Mouse (Mus musculus) gastrocnemius, adult 2 months (tissue): ENCODE measurements at regions not wholly inside any gene's neighbourhood (a gene's known extent, or its start where the extent isn't known, plus 50 kb on each side); places are given as distances from the start of the nearest gene placed in this dataset.

Experiments used
- DNase-seq: peaks from one replicate; pipeline ENCODE4 v3.0.0; 2022
- H3K27ac ChIP-seq: fragments of 200-600 bp; 2 replicates; pipeline ENCODE4 v1.8.1; 2022; ENCODE audit warnings: mild to moderate bottlenecking
- H3K4me3 ChIP-seq: fragments of 200-600 bp; 2 replicates; pipeline ENCODE4 v1.8.1; 2022; ENCODE audit warnings: mild to moderate bottlenecking, moderate library complexity
- CTCF ChIP-seq: fragments of 200-600 bp; IDR thresholded peaks from 2 replicates; pipeline ENCODE4 v1.8.1; 2022; ENCODE audit warnings: antibody characterized with exemption, mild to moderate bottlenecking, moderate library complexity
- intact Hi-C: fragments of 180-260 bp; cut with DNase I; formaldehyde crosslinking; loops from one replicate; pipeline ENCODE4 v1.15.1; 2025

DNA sequence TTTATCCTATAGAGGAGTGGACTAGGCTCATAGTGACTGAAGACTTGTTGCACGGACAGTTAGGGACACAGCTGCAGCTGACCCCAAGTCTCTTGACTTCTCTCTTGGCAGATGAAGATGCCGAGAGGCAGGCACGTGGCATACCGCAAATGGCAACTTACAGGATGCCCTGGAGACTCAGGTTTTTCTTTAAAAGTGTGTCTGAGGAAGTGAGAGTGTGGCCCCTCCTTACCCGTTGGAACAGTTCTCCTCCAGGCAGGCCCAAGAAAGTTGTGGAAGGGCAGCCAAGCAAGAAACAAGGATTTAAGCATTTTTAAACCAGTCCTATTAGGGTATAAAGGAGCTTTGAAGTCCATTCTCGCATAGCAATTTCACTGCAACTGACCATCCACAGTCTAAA lies 180.5 kb downstream of the Bcl11a start:
- Histone ChIP-seq H3K4me3 (no peak overlapping the region), H3K27ac (no peak overlapping the region)
- TF ChIP-seq CTCF: no peak
- DNase-seq: no peak
- intact Hi-C loops: no loop called here

DNA sequence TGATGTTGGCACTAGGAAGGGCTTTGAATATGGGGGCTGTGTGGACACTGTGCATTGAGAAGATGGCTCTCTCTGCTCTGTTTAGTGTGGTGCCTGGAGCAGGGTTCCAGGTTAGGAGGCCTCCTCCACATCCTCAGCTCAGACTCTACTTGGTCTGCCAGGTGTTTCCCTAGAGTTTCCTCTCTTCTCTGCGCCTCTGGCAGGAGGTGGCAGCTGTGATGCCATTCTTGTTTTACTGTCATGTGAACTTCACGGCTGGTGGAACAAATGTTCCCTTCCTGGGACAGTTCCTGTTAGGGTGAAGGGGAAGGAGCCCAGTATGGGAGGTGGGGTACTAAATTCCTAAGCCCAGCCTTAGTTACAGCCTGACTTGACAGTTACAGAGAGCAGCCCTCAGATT lies 181.8 kb downstream of the Bcl11a start:
- no peak for DNase-seq
- TF ChIP-seq CTCF: no peak
- Histone ChIP-seq H3K4me3 (no peak overlapping the region), H3K27ac (no peak overlapping the region)
- intact Hi-C loops: no loop called here

DNA sequence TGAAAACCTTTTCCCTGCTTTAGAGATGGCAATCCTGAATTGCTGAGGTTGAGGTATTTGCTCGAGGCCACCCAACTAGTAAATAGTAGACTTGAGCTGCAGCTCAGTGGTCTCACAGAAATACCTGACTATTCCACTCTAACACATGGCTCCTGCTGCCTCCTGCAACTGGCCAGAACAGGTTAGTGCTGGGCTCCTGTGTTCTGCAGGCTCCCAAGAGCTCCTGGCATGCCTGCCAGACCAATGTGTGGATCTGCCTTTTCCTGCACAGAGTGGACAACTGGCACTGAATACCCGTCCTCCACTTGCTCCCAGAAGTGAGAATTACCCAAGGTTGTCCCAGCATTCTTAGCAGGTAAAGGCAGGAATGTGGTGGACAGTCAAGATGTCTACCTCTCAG lies 191.2 kb downstream of the Bcl11a start:
- Histone ChIP-seq H3K27ac (no peak overlapping the region), H3K4me3 (no peak overlapping the region)
- no peak for TF ChIP-seq CTCF
- intact Hi-C loops: no loop called here
- no peak for DNase-seq

DNA sequence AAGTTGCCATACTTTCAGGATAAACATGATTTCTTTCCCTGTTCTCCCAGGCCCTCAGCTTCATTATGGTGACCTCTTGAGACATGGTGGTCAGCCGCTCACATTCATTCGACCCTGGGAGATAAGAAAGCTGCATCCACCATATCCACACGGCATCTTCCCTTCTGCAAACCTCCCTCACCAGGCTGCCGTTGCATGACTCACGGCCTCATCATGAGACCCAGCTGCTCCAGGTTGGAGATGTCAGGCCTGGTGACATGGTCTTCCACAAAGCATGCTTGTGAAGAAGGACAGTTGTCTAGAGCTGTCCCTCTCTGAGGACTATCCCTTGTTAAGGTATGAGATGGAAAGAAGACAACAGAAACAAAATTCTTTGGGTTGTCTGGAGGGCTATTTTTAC lies 203.8 kb downstream of the Bcl11a start:
- intact Hi-C loops: no loop called here
- no peak for TF ChIP-seq CTCF

DNA sequence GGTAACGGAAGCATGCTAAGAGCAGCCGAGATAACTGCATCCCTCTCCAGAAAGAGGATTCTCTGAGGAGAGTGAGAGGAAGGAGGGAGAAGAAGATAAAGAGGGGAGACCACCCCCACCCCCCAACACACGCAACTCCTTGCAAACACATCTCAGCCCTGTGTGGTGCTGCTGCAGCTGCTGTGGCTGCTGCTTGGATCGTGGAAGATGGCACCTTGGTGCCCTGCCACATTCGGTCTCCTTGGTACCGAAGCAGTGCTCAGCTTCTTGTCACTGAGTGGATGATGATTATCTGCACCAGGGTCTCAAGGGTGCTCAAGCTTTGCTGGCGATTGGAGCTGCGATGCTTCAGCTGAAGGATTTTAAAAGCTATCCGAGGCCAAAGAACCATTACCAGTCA lies 204.7 kb downstream of the Bcl11a start:
- Histone ChIP-seq H3K4me3 (no peak overlapping the region), H3K27ac (no peak overlapping the region)
- no peak for TF ChIP-seq CTCF
- intact Hi-C loops: no loop called here
- no peak for DNase-seq

More for the DNA sequence above, 203.8 kb downstream of the Bcl11a start:
- Histone ChIP-seq H3K4me3 (no peak overlapping the region), H3K27ac (no peak overlapping the region)
- no peak for DNase-seq

DNA sequence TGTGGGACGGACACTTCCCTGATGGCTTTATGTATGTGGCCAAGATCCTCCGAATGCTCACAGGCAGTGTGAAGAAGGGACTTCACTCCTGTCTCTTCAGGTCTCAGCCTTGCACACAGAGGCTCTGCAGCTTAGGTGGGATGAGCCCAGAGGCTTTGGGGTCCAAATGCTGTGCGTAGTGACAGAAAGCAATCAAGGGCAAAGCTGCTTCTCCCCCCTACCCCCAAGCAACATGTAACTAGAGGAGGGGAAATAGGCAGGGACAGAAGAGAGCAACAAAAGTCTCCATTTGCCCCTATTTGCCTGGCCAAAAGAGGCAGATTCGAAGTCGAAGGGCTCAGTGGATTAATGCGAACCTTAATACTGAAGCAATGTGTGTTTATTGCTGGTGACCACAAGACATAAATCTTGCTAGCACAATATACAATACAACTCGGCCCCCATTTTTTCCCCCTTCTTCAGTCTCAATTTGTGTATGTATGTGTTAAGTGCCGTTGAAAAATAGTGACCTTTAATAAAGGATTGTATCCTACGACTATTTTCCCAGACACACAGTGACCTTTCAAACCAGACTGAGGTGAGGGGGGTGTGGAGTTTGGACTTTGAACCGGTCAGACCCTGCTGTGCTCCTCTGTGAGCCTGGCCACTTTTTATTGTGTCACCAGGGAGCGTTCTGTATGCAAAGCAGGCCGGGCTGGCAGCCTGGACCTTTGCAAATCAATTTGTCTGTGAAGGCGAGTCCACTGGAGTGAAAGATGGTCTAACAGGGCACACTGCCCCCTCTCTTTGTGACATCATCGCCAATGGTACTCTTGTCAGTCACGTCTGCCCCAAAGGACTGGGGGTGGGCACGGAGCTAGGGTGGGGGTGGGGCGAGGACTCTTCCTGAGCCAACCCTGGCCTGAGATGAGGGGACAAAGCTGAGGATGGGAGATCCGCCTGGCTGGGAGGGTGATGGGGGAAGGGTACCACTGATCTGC lies 208.6 kb downstream of the Bcl11a start:
- H3K4me3 ChIP-seq: no peak overlapping the region

DNA sequence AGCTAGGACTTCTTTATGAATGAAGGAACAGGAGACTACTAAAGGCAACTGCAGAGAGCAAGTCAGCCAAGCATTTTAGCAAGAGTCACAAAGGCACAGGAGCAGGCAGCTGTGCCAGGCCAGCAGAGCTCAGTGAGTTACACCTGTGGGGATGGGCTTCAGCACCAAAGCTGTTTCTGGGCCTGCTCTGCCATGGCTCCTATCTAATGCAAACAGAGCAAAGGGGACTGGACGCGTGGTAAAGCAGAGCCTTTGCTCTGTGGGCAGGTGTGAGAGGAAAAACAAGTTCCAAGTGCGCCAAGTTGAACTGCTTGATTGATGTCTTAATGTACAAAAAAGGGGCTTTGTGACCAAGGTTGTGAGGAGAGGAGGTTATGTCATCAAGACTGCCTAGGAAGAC lies 215.4 kb downstream of the Bcl11a start:
- H3K27ac ChIP-seq: no peak overlapping the region
- no peak for TF ChIP-seq CTCF
- H3K4me3 ChIP-seq: no peak overlapping the region
- intact Hi-C loops: no loop called here
- DNase-seq: no peak

More for the DNA sequence above, 208.6 kb downstream of the Bcl11a start:
- no peak overlapping the region for H3K27ac ChIP-seq
- intact Hi-C loops: no loop called here
- TF ChIP-seq CTCF: no peak
- DNase-seq: no peak

DNA sequence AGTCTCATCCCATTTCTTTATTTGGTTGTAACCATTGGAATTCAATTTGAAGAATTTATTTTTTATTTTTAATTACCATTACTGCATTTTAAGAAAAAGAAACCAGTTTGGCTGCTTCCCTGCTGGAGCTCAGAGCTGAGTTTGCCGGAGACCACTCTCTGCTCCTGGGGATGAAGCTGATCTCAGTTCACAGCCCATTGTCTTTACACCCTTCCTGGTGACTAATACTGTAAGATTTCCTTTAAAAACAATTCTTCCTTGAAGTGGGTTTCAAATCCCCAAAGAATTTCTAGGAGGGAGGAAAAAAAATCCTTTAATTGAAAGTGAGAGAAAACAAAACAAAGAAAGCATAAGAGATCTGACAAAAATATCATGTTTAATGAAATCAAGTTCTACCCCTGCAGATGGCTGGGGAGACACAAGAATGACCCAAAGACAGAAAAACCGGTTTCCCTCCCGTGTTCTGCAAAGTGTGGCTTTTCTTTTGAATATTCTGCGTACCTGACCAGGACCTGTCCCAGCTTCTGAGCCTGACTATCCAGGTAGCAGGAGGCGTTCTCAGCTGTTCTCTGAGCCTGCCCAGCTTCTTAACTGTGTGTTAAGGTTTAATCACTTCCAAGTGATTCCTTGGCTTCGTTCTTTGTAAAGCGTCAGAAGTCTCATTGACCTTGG lies 216.1 kb downstream of the Bcl11a start:
- H3K27ac ChIP-seq: no peak overlapping the region
- no peak for DNase-seq
- intact Hi-C loops: no loop called here
- TF ChIP-seq CTCF: no peak
- H3K4me3 ChIP-seq: no peak overlapping the region

DNA sequence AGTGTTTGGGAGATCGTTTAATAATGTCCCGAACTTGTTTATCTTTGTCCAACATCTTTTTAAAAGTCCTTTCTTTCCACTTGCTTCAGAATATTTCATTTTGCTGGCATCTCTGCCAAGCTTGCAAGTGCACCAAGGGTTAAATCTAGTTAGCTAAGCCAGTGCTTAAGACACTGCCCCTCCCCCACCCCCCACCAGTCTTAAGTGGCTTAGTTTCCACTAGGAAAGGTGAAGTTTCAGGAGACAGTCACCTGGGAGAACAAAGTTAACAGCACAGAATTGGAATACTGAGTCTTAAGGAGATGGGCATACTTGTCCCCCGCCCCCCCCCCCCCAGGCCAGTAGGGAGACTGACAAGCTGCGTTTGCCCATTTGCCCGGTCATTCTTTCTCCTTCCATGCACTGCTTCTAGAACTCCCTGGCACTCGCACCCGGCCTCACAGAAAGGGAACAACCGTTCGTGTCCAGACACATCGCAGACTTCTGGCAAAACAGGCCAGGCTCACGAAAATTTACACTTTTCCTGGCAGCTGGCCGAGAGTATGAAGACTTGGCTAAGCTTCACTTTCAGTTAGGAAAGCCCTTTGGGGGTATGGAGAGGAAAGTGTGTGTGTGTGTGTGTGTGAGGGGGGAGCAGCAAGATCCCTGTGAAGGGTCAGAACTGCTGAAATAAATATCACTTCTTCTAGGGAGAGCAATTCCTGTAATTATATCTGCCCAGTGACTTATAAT lies 219.2 kb downstream of the Bcl11a start:
- Histone ChIP-seq H3K4me3 (peak overlapping the region; percentile 45), H3K27ac (no peak overlapping the region)
- no peak for DNase-seq
- no peak for TF ChIP-seq CTCF
- intact Hi-C loops: no loop called here

DNA sequence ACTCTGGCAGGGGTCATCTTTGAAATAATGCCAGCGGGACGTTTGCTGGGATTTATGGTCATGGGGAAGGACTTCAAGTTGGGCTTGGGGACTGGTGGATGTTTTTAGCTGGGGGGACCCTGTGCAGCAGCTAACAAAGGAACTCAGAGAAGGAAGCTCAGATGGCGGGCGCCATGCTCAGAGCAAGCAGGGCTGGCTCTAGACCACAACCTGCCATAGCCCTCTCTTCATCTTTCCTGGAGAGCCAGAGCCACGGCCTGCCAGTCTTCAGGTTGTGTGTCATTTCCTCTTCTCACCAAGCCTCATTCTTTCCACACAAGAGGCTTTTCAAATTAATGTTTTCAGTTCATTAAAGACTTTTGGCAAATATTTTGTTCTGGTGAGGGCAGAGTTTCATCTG lies 219.9 kb downstream of the Bcl11a start:
- no peak for DNase-seq
- TF ChIP-seq CTCF: no peak
- Histone ChIP-seq H3K4me3 (no peak overlapping the region), H3K27ac (no peak overlapping the region)
- intact Hi-C loops: no loop called here

DNA sequence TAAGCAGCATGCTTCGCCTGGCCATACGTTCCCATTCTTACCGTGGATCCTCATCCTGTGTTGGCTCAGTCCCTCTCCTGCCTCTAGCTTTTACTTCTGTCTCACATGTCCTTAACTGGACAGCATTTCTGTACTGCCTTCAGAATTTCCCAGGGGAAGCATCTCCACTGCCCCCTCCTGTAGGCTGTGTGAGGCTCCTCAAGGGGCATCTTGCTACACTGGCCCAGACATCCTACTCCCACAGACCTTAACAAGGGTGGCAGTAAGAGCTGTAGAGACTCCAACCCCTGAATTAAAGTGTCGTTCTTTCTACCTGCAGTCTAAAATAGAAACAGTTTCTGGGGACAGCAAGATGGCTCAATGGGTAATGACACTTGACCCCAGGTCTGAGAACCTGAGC lies 222.5 kb downstream of the Bcl11a start:
- H3K4me3 ChIP-seq: no peak overlapping the region
- no peak for TF ChIP-seq CTCF
- intact Hi-C loops: no loop called here
- no peak overlapping the region for H3K27ac ChIP-seq
- no peak for DNase-seq

DNA sequence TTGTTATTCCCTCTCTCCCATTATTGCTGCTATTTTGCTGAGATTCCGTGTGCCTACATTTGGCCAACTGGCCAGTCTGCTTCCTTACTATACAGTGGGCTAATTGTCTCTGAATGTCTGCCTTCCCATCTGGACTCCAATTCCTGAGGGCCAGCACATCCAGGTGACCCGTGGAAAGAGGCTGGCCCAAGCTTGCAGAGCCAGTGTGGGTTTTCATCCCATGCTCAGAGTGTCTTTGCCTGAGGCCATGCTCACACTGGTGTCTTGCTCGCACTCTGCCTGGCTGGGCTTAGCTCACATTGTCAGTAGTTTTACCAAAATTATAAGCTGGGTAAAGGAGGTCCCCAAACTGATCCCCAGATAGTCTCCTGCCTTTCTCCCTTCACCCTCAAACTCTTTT lies 223.3 kb downstream of the Bcl11a start:
- TF ChIP-seq CTCF: no peak
- no peak for DNase-seq
- H3K4me3 ChIP-seq: no peak overlapping the region
- H3K27ac ChIP-seq: no peak overlapping the region
- intact Hi-C loops: no loop called here

DNA sequence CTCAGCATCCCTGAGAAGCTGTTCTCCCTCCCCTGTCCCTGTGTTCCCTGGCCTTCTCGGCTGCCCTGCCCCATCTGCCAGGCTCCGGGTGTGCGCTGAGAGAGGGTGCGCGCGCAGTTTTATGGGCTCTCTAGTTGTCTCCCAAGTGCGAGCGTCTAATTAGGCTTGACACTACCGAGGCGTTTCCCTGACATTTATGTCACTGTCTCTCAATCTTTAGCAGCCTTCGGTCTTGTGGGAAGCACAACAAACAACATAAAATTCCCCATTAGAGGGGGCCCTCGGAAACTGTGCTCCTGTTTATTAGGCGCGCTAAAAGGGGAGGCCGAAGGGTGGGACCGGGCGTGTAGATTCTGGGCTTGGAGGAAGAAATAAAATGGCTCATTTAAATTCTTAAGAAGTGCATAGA lies 227.3 kb downstream of the Bcl11a start:
- DNase-seq: no peak
- TF ChIP-seq CTCF: no peak
- H3K27ac ChIP-seq: no peak overlapping the region
- intact Hi-C loops: no loop called here
- no peak overlapping the region for H3K4me3 ChIP-seq
